Mouse (Mus musculus): ENCODE results near the gene Ric3.

GRCm38 (mm10) chr7:109083813-109084184 lies 668 bp upstream of the Ric3 start:
- TF ChIP-seq POLR2A (IDR thresholded peaks at IDR 0.05; ENCODE audit: low read depth, low read length) (no peak), CTCF (IDR thresholded peaks at IDR 0.05; ENCODE audit: extremely low read depth, insufficient read depth, insufficient read length, insufficient replicate concordance) (no peak)
